Mouse (Mus musculus): ENCODE data around the gene Tlr5. TPM values are rescaled to one million over a fixed set of nuclear protein-coding genes. Genes with fewer than 3 reads are reported as not detected.

Tlr5 gene
- total RNA-seq (2021): 1 to 10 TPM; 1.8 to 6.2 TPM
- long read RNA-seq, experiment 1, partial matches to known transcripts: 0 of 1 reads
- long read RNA-seq, experiment 1, other reads (novel, unspliced or antisense): 1 of 1 reads
- long read RNA-seq, experiment 2: 0 reads

- peak; percentile 55 to 64 for DNase-seq
- intact Hi-C loops (cut with DNase I): no loop called here
Observed at GRCm38 (mm10) chr1:182954287-182955046, at the start of gene Tlr5. Gene Tlr5, plus strand, starts transcription at chr1:182954788.

- no peak for DNase-seq
- intact Hi-C loops (cut with DNase I): loop anchor here (2.0 kb wide), 1 partner anchor 55 kb away; no protein-coding TSS in a partner anchor
Observed at GRCm38 (mm10) chr1:182905669-182906068, 48.9 kb upstream of the Tlr5 start.

- peak; percentile 83 to 89 for DNase-seq
- intact Hi-C loops (cut with DNase I): no loop called here
Observed at GRCm38 (mm10) chr1:182908050-182909036, 46.2 kb upstream of the Tlr5 start.

- intact Hi-C loops (cut with DNase I): no loop called here
Observed at GRCm38 (mm10) chr1:182909066-182909465, 45.5 kb upstream of the Tlr5 start.

GRCm38 (mm10) chr1:182909596-182909995 lies 45.0 kb upstream of the Tlr5 start:
- intact Hi-C loops (cut with DNase I): no loop called here
- DNase-seq: no peak

More at GRCm38 (mm10) chr1:182909066-182909465, 45.5 kb upstream of the Tlr5 start:
- no peak for DNase-seq

- intact Hi-C loops (cut with DNase I): no loop called here
- no peak for DNase-seq
Observed at GRCm38 (mm10) chr1:182912591-182912990, 42.0 kb upstream of the Tlr5 start.

GRCm38 (mm10) chr1:182914121-182914908 lies 40.3 kb upstream of the Tlr5 start:
- no peak for DNase-seq
- intact Hi-C loops (cut with DNase I): no loop called here

GRCm38 (mm10) chr1:182916166-182916565 lies 38.4 kb upstream of the Tlr5 start:
- no peak for DNase-seq
- intact Hi-C loops (cut with DNase I): no loop called here

GRCm38 (mm10) chr1:182918718-182919346 lies 35.8 kb upstream of the Tlr5 start:
- intact Hi-C loops (cut with DNase I): loop anchor here (2.0 kb wide), 1 partner anchor 28 kb away; no protein-coding TSS in a partner anchor
- no peak for DNase-seq

- intact Hi-C loops (cut with DNase I): no loop called here
- DNase-seq: no peak
Observed at GRCm38 (mm10) chr1:182922824-182923223, 31.8 kb upstream of the Tlr5 start.

GRCm38 (mm10) chr1:182926465-182926864 lies 28.1 kb upstream of the Tlr5 start:
- intact Hi-C loops (cut with DNase I): no loop called here
- DNase-seq: no peak

GRCm38 (mm10) chr1:182927878-182928851 lies 26.4 kb upstream of the Tlr5 start:
- intact Hi-C loops (cut with DNase I): no loop called here
- DNase-seq: no peak

GRCm38 (mm10) chr1:182935469-182935868 lies 19.1 kb upstream of the Tlr5 start:
- intact Hi-C loops (cut with DNase I): no loop called here
- DNase-seq: no peak

- no peak for DNase-seq
Observed at GRCm38 (mm10) chr1:182937486-182938120, 17.0 kb upstream of the Tlr5 start.

GRCm38 (mm10) chr1:182941921-182942320 lies 12.7 kb upstream of the Tlr5 start:
- intact Hi-C loops (cut with DNase I): no loop called here
- no peak for DNase-seq

More at GRCm38 (mm10) chr1:182937486-182938120, 17.0 kb upstream of the Tlr5 start:
- intact Hi-C loops (cut with DNase I): no loop called here

- DNase-seq: no peak
- intact Hi-C loops (cut with DNase I): no loop called here
Observed at GRCm38 (mm10) chr1:182943911-182944310, 10.7 kb upstream of the Tlr5 start.

- intact Hi-C loops (cut with DNase I): no loop called here
- DNase-seq: no peak
Observed at GRCm38 (mm10) chr1:182944638-182945037, 9.9 kb upstream of the Tlr5 start.

- DNase-seq: no peak
- intact Hi-C loops (cut with DNase I): no loop called here
Observed at GRCm38 (mm10) chr1:182945561-182945960, 9.0 kb upstream of the Tlr5 start.
